23 mouse cellular contexts compared by ENCODE assay signal in genomic region chr15:100576392-100576791, GRCm38 (mm10). TPM values are rescaled to one million over a fixed set of nuclear protein-coding genes. Genes with fewer than 3 reads are reported as not detected.
DNase-seq lines count a peak whose midpoint lies in the region; ATAC-seq and TF ChIP-seq lines count a peak whose summit lies in the region.
"Had no signal": no experiment of that assay in that cellular context is flagged by ENCODE, and none has a peak within 500 bp of the region (broad histone marks: within the 10 kb centered on the region; RNA-seq: fewer than 3 reads in every experiment).

No protein-coding gene starts in this region.

- no peak for TF ChIP-seq EP300 in MEL (IDR thresholded peaks at IDR 0.05; ENCODE audit: low read depth in 1 of 2, low read length in 2 of 2)
- TF ChIP-seq EP300 in stomach, postnatal 0 days (optimal IDR thresholded peaks at IDR 0.05) = no peak

- no peak for ATAC-seq in stomach, postnatal 0 days (ENCODE audit: low FRiP score, low TSS enrichment)
- ATAC-seq: activated CD4-positive, CD25-positive, alpha-beta regulatory T cell, adult 4 months; CD4-positive, CD25-positive, alpha-beta regulatory T cell, adult 4 months; Patski had no signal

- no peak for TF ChIP-seq RAD21 in MEL (IDR thresholded peaks at IDR 0.05; ENCODE audit: low read depth, low read length)

- WGBS in kidney, adult 2 months = 91% methylated on average over 6 of the region's 6 CpGs
- WGBS in heart, embryonic 10.5 days = 80% methylated on average over 6 of the region's 6 CpGs
- 88% methylated on average over 6 of the region's 6 CpGs for WGBS in stomach, postnatal 0 days

- no peaks in the 10 kb centered on the region for H3K79me3 ChIP-seq in C2C12 (ENCODE audit: low read depth)

- H3K27ac ChIP-seq in kidney, adult 2 months (ENCODE audit: insufficient read depth, low read depth, low read length) = peak overlapping the region; percentile 70
- H3K27ac ChIP-seq in MEL (ENCODE audit: control insufficient read depth, low read depth, low read length) = no peak overlapping the region
- H3K27ac ChIP-seq in heart, embryonic 10.5 days = no peak overlapping the region
- no peak overlapping the region for H3K27ac ChIP-seq in stomach, postnatal 0 days (replicated peaks)

- H3ac ChIP-seq in C2C12 (ENCODE audit: control insufficient read depth, insufficient read length, low read depth) (no peak overlapping the region), myocyte (ENCODE audit: control insufficient read depth, insufficient read length) (no peak overlapping the region)

- no peak for DNase-seq in kidney, adult 2 months
- no peak for DNase-seq in kidney, adult 11 months
- DNase-seq in MEL (ENCODE audit: low read depth, low spot score) = no peak
- no peak for DNase-seq in heart, embryonic 10.5 days (ENCODE audit: low spot score)
- DNase-seq in testis, postnatal 10 days (ENCODE audit: low spot score) = no peak
- no peak for DNase-seq in stomach, postnatal 0 days (ENCODE audit: low spot score)
- DNase-seq: adrenal gland, adult 2 months; adrenal gland, adult 8-10 months; adrenal gland, postnatal 10 days; adrenal gland, postnatal 14 days; adrenal gland, postnatal 25 days; adrenal gland, postnatal 36 days; B cell, adult 2 months; cerebellum, adult 11 months; cerebellum, adult 11-12 months; cerebellum, adult 18-20 months had no signal

- H3K9me3 ChIP-seq in MEL (replicated peaks; ENCODE audit: insufficient read depth, low read length) = no peaks in the 10 kb centered on the region
- H3K9me3 ChIP-seq in heart, embryonic 10.5 days = no peaks in the 10 kb centered on the region
- H3K9me3 ChIP-seq in stomach, postnatal 0 days (ENCODE audit: control insufficient read depth, low read length) = no peaks in the 10 kb centered on the region
- H3K9me3 ChIP-seq: G1E had no signal

- H3K36me3 ChIP-seq in kidney, adult 2 months (ENCODE audit: control insufficient read depth, insufficient read depth, low read length) = no peaks in the 10 kb centered on the region; the same call in 1 of the 2 replicates
- H3K36me3 ChIP-seq in C2C12 (ENCODE audit: control insufficient read depth, insufficient read depth) (no peaks in the 10 kb centered on the region), MEL (ENCODE audit: control insufficient read depth in 1 of 2, insufficient read depth in 2 of 2, low read length in 2 of 2) (no peaks in the 10 kb centered on the region; a peak in 1 of 4 replicates), myocyte (ENCODE audit: control insufficient read depth, insufficient read depth) (no peaks in the 10 kb centered on the region)
- H3K36me3 ChIP-seq in heart, embryonic 10.5 days = 0 out of 2 replicates have a peak, but pooled peaks cover 4% of the 10 kb centered on the region
- H3K36me3 ChIP-seq in stomach, postnatal 0 days (ENCODE audit: control insufficient read depth, insufficient read depth, low read length) = no peaks in the 10 kb centered on the region; the same call in 1 of the 2 replicates
- H3K36me3 ChIP-seq: G1E had no signal

- no peak for TF ChIP-seq CTCF in kidney, adult 2 months (conservative IDR thresholded peaks at IDR 0.05; ENCODE audit: insufficient read depth, insufficient read length, low read depth, low read length)
- TF ChIP-seq CTCF in C2C12 (IDR thresholded peaks at IDR 0.05; ENCODE audit: control insufficient read depth, insufficient read depth, insufficient read length) (no peak), MEL (IDR thresholded peaks at IDR 0.05 in 2 of 3, conservative IDR thresholded peaks at IDR 0.05 in 1 of 3; ENCODE audit: control insufficient read depth in 1 of 3, insufficient read depth in 1 of 3, low read depth in 2 of 3, low read length in 3 of 3, poor library complexity in 1 of 3, severe bottlenecking in 1 of 3) (no peak)
- no peak for TF ChIP-seq CTCF in stomach, postnatal 0 days (IDR thresholded peaks at IDR 0.05; ENCODE audit: low read depth)

- no peak overlapping the region for H3K9ac ChIP-seq in MEL (ENCODE audit: control insufficient read depth, low read depth, low read length, poor library complexity, severe bottlenecking)
- no peak overlapping the region for H3K9ac ChIP-seq in stomach, postnatal 0 days (ENCODE audit: low read length)

- no peak overlapping the region for H3K4me2 ChIP-seq in myocyte (ENCODE audit: low read depth)
- H3K4me2 ChIP-seq in stomach, postnatal 0 days (replicated peaks; ENCODE audit: low read depth) = no peak overlapping the region

- TF ChIP-seq POLR2A in kidney, adult 2 months (IDR thresholded peaks at IDR 0.05; ENCODE audit: low read depth, low read length) = no peak
- TF ChIP-seq POLR2A in MEL (IDR thresholded peaks at IDR 0.05; ENCODE audit: control insufficient read depth in 1 of 2, insufficient read depth in 1 of 2, low read depth in 1 of 2, low read length in 2 of 2, poor library complexity in 1 of 2) (no peak), myocyte (IDR thresholded peaks at IDR 0.05; ENCODE audit: insufficient read length, low read depth) (no peak)

- H3K4me1 ChIP-seq in kidney, adult 2 months (ENCODE audit: control insufficient read depth, insufficient read depth, low read length) = peaks cover 24% of the 10 kb centered on the region
- peaks cover 3 to 4% of the 10 kb centered on the region in 2 experiments; a peak in 1 of 4 replicates for H3K4me1 ChIP-seq in MEL (ENCODE audit: control insufficient read depth in 1 of 2, insufficient read depth in 2 of 2, low read length in 2 of 2)
- H3K4me1 ChIP-seq in heart, embryonic 10.5 days = peaks cover 9% of the 10 kb centered on the region
- peaks cover 3% of the 10 kb centered on the region; the same call in 1 of the 2 replicates for H3K4me1 ChIP-seq in stomach, postnatal 0 days (replicated peaks; ENCODE audit: control insufficient read depth, insufficient read depth)

- no peak overlapping the region for H3K4me3 ChIP-seq in kidney, adult 2 months (ENCODE audit: insufficient read depth, low read depth, low read length)
- H3K4me3 ChIP-seq in C2C12 (ENCODE audit: insufficient read depth, poor library complexity, severe bottlenecking) (no peak overlapping the region), MEL (ENCODE audit: control insufficient read depth in 1 of 2, insufficient read depth in 1 of 2, low read depth in 2 of 2, low read length in 2 of 2) (no peak overlapping the region), myocyte (no peak overlapping the region)
- no peak overlapping the region for H3K4me3 ChIP-seq in heart, embryonic 10.5 days
- H3K4me3 ChIP-seq in stomach, postnatal 0 days (ENCODE audit: low read depth, low read length) = no peak overlapping the region

- H3K27me3 ChIP-seq in kidney, adult 2 months (replicated peaks; ENCODE audit: control insufficient read depth, insufficient read depth, low read length) = no peaks in the 10 kb centered on the region
- no peaks in the 10 kb centered on the region for H3K27me3 ChIP-seq in C2C12 (ENCODE audit: control insufficient read depth, insufficient read depth, insufficient read length)
- no peaks in the 10 kb centered on the region for H3K27me3 ChIP-seq in MEL (ENCODE audit: control insufficient read depth in 1 of 2, insufficient read depth in 2 of 2, low read length in 2 of 2)
- H3K27me3 ChIP-seq in myocyte (ENCODE audit: control insufficient read depth, insufficient read depth, insufficient read length) = no peaks in the 10 kb centered on the region
- peaks cover 21% of the 10 kb centered on the region for H3K27me3 ChIP-seq in heart, embryonic 10.5 days (ENCODE audit: insufficient read depth, poor library complexity, severe bottlenecking)
- no peaks in the 10 kb centered on the region for H3K27me3 ChIP-seq in stomach, postnatal 0 days (ENCODE audit: control insufficient read depth, insufficient read depth, low read length)
- H3K27me3 ChIP-seq: CH12.LX, Patski had no signal

- H3K79me2 ChIP-seq in C2C12 (ENCODE audit: control insufficient read depth, insufficient read depth) (no peaks in the 10 kb centered on the region), MEL (ENCODE audit: control insufficient read depth, insufficient read depth, low read length, poor library complexity) (no peaks in the 10 kb centered on the region), myocyte (ENCODE audit: control insufficient read depth, insufficient read depth) (no peaks in the 10 kb centered on the region)

TF ChIP-seq in C2C12, 6 proteins besides CTCF, POLR2A, EP300 and RAD21 (continues in another document):
- TF ChIP-seq USF1 (IDR thresholded peaks at IDR 0.05; ENCODE audit: low read depth) (peak; percentile 63), MAX (IDR thresholded peaks at IDR 0.05) (no peak)

TF ChIP-seq in MEL, 35 proteins besides CTCF, POLR2A, EP300 and RAD21 (continues in another document):
- TF ChIP-seq USF1 (IDR thresholded peaks at IDR 0.05; ENCODE audit: low read depth, low read length) = peak; percentile 69

TF ChIP-seq in myocyte, 11 proteins besides CTCF, POLR2A, EP300 and RAD21 (continues in another document):
- TF ChIP-seq USF1 (IDR thresholded peaks at IDR 0.05; ENCODE audit: low read depth) = peak; percentile 66

RNA-seq across cellular contexts. Expression of gene Pou6f1, which starts 23.4 kb away (rescaled TPM):
- 28.5 and 30.4 TPM in 2 replicates for polyA plus RNA-seq in kidney, adult 2 months (2012; rRNA removed)
- polyA plus RNA-seq in C2C12 (2012; fragmentation: generic; extraction: Trizol) = 5.5 TPM
- 0.46 and 0.59 TPM in 2 replicates for total RNA-seq in MEL (2012; rRNA removed)
- 1 to 10 TPM in 1 of 2 experiments, not detected in 1; 2.5 TPM for polyA plus RNA-seq in MEL (2012; ENCODE audit: insufficient read depth in 1 of 2, insufficient read length in 2 of 2, low read depth in 1 of 2, low replicate concordance in 2 of 2, missing spikeins in 1 of 2)
- 7.7 TPM for polyA plus RNA-seq in myocyte (2012; fragmentation: generic; extraction: Trizol)
- polyA plus RNA-seq in heart, embryonic 10.5 days (2016; fragmentation: Nextera tagmentation; extraction: Ambion mirVana) = 2.0 and 2.1 TPM in 2 replicates
- polyA plus RNA-seq in stomach, postnatal 0 days (2015; fragmentation: Nextera tagmentation; extraction: Ambion mirVana) = 2.6 and 3.2 TPM in 2 replicates

RNA-seq across cellular contexts. Expression of gene Tfcp2, which starts 24.6 kb away (rescaled TPM):
- polyA plus RNA-seq in kidney, adult 2 months (2012; rRNA removed) = 18.7 and 20.6 TPM in 2 replicates
- polyA plus RNA-seq in C2C12 (2012; fragmentation: generic; extraction: Trizol) = 10.3 TPM
- 15.4 and 21.5 TPM in 2 replicates for total RNA-seq in MEL (2012; rRNA removed)
- polyA plus RNA-seq in MEL (2012; ENCODE audit: insufficient read depth in 1 of 2, insufficient read length in 2 of 2, low read depth in 1 of 2, low replicate concordance in 2 of 2, missing spikeins in 1 of 2) = 10 to 100 TPM in 1 of 2 experiments, not detected in 1; 20.4 TPM
- polyA plus RNA-seq in myocyte (2012; fragmentation: generic; extraction: Trizol) = 15.0 TPM
- polyA plus RNA-seq in heart, embryonic 10.5 days (2016; fragmentation: Nextera tagmentation; extraction: Ambion mirVana) = 22.4 TPM in 2 replicates
- polyA plus RNA-seq in stomach, postnatal 0 days (2015; fragmentation: Nextera tagmentation; extraction: Ambion mirVana) = 8.7 and 9.6 TPM in 2 replicates

RNA-seq across cellular contexts. Expression of gene Dazap2, which starts 38.8 kb away (rescaled TPM):
- 578 and 812 TPM in 2 replicates for polyA plus RNA-seq in kidney, adult 2 months (2012; rRNA removed)
- 142 TPM for polyA plus RNA-seq in C2C12 (2012; fragmentation: generic; extraction: Trizol)
- total RNA-seq in MEL (2012; rRNA removed) = 100 and 107 TPM in 2 replicates
- 100 to 1,000 TPM; 233 to 341 TPM for polyA plus RNA-seq in MEL (2012; ENCODE audit: insufficient read depth in 1 of 2, insufficient read length in 2 of 2, low read depth in 1 of 2, low replicate concordance in 2 of 2, missing spikeins in 1 of 2)
- polyA plus RNA-seq in myocyte (2012; fragmentation: generic; extraction: Trizol) = 154 TPM
- 209 and 212 TPM in 2 replicates for polyA plus RNA-seq in heart, embryonic 10.5 days (2016; fragmentation: Nextera tagmentation; extraction: Ambion mirVana)
- polyA plus RNA-seq in stomach, postnatal 0 days (2015; fragmentation: Nextera tagmentation; extraction: Ambion mirVana) = 177 and 205 TPM in 2 replicates
